Mouse (Mus musculus): ENCODE data around the gene Crip2.

DNA sequence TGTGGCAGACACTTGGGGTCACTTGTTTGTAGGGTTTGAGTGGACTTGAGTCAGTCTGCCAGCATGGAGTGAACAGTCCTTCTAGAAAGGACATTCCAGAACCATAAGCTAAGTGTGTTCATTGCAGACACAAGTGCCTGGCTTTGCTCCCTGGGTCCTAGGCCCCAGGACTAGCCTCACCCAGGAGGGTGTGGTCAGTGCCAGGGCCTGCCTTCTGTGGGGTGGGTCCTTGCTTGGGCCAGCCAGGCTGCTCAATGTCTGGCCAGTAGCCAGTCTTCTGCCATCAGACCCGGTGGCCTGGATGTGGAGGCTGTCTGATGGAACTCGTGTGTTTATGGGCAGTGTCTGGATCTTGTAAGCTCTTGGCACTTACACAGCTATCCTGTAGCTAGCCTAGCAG is 7.5 kb upstream of the Crip2 start:
- TF ChIP-seq CTCF (IDR thresholded peaks at IDR 0.05; ENCODE audit: low read depth, low read length) (no peak), POLR2AphosphoS5 (IDR thresholded peaks at IDR 0.05; ENCODE audit: insufficient replicate concordance, low read depth, low read length) (no peak)
